Mouse (Mus musculus) CH12F3 (cell line): ENCODE measurements around the gene Gtf3c4.

ENCODE experiments used
- in situ Hi-C: fragments of 300-500 bp; cut with MboI; formaldehyde crosslinking; loops from 2 replicates; pipeline ENCODE4 v1.14.3; 2020; ENCODE audit warnings: low sequenced_read_pairs

Gtf3c4 gene

DNA sequence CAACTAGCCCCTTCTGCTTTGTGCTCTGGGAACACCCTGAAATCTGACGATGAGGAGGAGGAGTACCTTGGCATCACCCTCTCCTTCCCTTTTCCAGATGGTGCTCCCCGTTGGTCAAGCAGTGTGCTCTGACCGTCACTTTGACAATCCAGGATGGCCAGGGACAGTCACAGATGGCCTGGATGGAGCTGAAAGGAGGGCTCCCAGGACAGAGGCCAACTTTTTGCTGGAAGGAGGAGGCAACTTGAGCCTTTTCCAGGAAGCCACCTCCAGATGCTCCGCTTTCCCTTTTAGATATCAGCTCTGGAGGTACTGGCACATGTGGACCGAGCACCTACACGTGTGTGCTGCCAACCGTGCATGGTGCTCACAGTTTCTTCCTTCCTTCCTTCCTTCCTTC lies 36.8 kb downstream of the Gtf3c4 start:
- in situ Hi-C loops: no loop called here

DNA sequence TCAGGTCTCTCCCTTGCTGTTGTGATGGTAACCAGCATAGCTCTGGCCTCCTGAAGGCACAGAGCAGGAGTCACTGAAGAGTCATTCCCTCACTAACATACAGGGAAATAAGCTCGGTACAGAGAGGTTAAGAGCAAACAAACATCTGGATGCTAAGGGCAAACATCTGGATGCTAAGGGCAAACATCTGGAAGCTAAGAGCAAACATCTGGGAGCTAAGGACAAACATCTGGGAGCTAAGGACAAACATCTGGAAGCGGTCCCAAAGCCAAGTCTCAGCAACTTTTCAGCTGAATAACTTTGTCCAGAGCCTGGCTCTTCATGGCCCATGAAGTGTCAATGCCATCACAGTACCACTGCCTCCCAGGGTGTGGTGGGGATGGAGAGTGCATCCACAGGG lies 40.6 kb downstream of the Gtf3c4 start:
- in situ Hi-C loops: no loop called here

- in situ Hi-C loops: no loop called here
These were observed 41.8 kb downstream of the Gtf3c4 start for GRCm38 (mm10) chr2:28798390-28798789.

- in situ Hi-C loops: no loop called here
These were observed 42.6 kb downstream of the Gtf3c4 start for GRCm38 (mm10) chr2:28797490-28798106.

DNA sequence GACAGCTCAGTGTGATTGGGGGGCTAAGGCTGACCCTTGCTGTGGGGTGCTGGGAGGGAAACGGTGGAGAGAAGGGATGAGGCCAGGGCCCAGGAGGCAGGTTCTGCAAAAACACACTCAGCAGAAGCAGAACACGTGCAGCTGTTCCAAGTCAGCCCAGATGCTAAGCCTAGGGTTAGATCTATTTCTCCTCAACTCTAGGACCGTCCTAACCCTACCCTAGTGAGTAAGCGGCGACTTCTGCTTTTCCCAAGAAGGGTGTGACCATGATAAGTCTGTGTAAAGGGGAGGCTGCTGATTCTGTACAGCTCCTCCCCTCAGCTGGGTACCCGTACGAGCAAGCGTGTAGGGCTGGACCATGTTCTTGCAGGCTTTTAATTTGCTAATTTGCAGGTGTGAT lies 43.9 kb downstream of the Gtf3c4 start:
- in situ Hi-C loops: no loop called here

DNA sequence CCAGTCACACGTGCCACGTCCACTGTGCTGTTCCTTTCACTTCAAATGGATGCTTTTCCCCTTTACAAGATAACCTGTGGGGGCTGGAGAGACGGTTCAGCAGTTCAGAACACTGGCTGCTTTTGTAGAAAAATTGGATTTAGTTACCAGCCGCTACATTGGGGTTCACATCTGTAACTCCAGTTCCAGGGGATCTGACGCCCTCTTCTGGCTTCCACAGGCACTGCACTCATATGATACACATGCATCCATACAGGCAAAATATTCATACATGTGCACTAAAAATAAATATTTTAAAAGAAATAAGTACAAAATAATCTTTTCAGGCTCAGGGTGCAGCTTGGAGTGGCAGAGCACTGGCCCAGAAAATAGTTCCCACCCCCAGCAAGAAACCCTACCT lies 45.5 kb downstream of the Gtf3c4 start:
- in situ Hi-C loops: no loop called here

DNA sequence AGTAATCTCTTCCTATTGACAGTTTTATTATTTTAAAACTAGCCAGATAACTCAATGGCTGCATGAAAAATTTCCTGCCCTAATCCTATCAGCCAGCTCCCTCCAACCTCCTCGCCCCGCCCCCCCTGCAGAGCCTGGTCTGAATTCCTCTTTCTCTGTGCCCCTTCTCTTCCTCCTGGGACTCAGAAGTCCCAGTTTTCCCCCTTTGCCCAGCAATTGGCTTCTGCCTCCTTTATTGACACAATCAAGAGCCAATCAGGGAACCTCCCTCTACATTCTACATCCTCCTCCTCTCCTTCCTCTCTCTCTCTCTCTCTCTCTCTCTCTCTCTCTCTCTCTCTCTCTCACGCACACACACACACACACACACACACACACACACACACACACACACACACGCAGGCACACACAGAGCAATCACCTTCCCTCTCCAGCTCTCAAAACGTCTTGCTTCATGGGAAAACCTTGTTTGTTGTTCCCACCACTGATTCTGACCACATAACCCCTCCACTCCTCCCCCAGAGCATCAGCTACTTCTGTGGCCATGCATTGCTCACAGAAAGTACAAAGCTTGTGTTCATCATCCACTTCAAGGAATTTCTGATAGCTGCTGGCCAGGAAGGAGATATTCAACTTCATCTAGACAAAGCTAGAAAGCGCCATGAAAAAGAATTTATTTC lies 47.1 kb downstream of the Gtf3c4 start:
- in situ Hi-C loops: no loop called here

GRCm38 (mm10) chr2:28787067-28787619 lies 53.0 kb downstream of the Gtf3c4 start:
- in situ Hi-C loops: no loop called here

GRCm38 (mm10) chr2:28786355-28787066 lies 53.6 kb downstream of the Gtf3c4 start:
- in situ Hi-C loops: no loop called here

- in situ Hi-C loops: no loop called here
These were observed 58.9 kb downstream of the Gtf3c4 start for GRCm38 (mm10) chr2:28781310-28781709.

GRCm38 (mm10) chr2:28780001-28780782 lies 60.0 kb downstream of the Gtf3c4 start:
- in situ Hi-C loops: no loop called here

GRCm38 (mm10) chr2:28776728-28777127 lies 63.4 kb downstream of the Gtf3c4 start:
- in situ Hi-C loops: no loop called here

DNA sequence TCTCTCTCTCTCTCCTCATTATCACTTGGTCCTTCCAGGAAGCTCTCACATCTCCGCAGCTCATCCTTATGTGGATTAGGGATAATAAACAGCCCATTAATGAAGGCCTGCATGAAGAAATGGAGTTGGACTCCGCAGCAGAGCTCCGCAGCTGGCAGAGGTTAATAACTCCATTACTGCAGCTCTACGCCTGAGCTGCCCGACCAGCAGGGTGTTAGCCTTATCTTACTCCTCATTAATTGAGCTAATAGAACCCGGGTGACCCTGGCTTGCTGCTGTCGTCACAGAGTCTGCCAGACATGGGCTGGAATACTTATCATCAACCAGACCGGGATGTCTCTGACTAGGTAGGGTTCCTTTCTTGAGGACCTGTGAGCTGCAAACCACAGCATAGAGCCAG lies 66.1 kb downstream of the Gtf3c4 start:
- in situ Hi-C loops: no loop called here
